Mouse (Mus musculus) stomach, postnatal 0 days (tissue): ENCODE results near the gene Pmf1.

Source experiments
- CTCF ChIP-seq: IDR thresholded peaks from 2 replicates; pipeline ENCODE4 v1.5.1; 2016; ENCODE audit warnings: antibody characterized with exemption, low read depth, mild to moderate bottlenecking, moderate library complexity
- EP300 ChIP-seq: optimal IDR thresholded peaks from 2 replicates; pipeline ENCODE3; 2016; ENCODE audit warnings: antibody characterized with exemption

DNA sequence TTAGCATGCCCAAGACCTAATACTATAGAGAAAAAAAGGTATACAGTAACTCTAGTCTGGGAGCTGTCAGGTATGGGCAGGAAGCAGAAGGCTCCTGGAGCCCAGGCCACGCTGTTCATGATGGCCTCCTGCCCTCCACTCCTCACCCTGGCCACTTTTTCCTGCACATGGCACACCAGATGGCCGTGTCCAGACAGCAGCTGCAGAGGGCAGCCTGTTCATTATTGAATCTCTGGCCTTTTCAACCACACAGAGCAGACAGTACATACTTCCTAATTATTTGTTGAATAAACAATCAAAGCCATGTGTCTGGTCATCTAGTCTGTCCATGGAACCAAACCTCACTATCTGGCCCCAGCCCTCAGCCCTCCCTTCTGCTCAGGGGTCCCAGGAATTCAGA, 11.5 kb downstream of the Pmf1 start:
- TF ChIP-seq CTCF (no peak), EP300 (no peak)
